Mouse (Mus musculus): ENCODE measurements around the gene Tsc22d3. TPM values are rescaled to one million over a fixed set of nuclear protein-coding genes. Genes with fewer than 3 reads are reported as not detected.
A peak's percentile ranks its signal among the peaks of the same experiment; 100 is the strongest.

Gene Tsc22d3
- polyA plus RNA-seq, 3 experiments from 2014 or later, result 154 to 316 (median 209) TPM

DNA sequence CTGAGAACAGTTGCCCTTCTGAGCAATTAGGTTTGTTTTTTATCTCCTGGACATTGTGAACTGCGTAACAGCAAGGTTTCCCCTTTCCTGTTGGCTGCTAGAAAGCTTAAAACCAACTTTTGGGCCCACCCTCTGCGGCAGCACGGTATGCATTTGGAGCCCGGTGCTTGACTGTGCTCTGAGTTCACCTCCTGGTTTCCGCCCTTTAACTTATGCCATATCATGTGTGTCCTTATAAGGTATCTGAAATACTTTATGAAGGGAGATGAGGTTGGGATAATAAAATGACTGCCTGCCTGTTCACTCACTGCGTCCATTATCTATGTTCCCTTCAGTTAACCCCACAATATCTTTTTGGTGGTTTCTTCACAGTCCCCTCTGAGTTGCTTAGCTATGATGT, 106.3 kb downstream of the Tsc22d3 start:
- no peak for ATAC-seq

DNA sequence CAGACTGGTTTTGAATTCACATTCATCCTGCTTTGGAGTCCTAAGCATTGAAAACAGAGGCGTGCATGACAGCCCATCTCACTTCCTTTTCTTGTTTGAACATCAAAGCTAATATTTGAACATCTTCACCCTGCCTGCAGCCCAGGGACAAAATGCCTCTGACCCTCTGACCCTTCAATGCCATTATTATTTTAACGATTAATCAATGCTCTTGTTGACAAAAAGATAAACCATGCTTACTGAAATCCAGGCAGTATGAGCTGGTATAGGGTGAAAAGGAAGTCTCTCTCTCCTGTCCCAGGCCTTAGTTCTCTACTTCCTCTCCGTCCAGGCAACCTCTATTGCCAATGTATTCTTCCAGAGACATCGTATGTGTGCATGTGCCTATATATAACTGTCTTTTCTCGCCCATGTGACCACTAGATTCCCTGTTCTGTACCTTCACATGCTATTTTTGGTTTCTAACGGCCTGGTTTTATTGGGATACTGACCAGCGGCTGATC, 106.9 kb downstream of the Tsc22d3 start:
- ATAC-seq, result no peak

DNA sequence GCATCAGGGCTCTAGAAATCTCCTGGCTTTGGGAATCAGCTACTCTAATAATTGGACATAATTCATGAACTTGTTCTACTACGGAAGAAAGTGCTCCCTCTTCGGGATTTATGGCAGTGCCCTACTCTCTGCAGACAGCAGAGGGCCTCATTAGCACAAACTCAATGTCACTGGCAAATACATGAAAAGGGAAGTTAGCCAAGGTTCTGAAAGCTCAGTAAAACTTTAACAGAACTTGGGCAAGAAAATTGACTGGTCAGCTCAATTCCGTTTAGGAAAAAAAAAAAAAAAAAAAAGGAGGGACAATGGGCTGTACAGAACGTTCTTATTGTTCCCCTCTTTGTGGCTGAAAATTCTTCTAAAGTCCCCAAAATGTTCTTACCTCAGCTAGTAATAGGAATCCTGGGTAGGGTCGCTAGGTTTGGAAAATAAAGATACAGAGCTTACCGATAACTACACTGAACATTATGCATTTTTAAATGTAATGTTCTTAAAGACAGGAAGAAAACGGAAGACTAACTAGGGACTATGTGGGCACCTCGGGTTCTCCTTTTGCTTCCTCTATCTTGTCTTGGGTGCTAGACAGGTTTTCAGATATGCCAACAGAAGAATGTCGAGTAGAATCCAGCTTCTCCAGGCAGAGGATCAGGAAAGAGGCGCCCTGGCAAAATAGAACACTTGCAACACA, 108.4 kb downstream of the Tsc22d3 start:
- ATAC-seq, result peak; percentile 82

DNA sequence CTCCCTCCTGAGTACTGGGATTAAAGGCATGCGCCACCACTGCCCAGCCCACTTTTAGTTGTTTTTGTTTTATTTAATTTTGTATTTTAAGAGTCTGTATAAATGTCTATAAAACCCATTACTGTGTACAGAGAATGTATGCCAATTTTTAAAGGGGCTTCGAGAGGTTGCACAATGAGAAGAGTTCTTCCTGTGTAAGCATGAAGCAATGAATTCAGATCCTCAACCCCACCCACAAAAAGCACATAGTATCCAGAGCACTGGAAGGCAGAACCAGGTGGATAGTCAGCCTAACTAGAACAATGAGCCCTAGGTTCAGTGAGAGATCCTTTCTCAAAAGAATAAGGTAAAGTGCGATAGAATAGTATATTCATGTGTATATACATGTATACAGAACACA, 110.3 kb downstream of the Tsc22d3 start:
- no peak for ATAC-seq

Other genes starting within 250 kb of the Tsc22d3 start
- 10 to 100 TPM; 41.7 to 51.8 (median 41.8) TPM for gene Prps1, start 144.0 kb downstream of the Tsc22d3 start, polyA plus RNA-seq (2017; shearing (Covaris generic))
- 1 to 10 TPM in 2 of 3 experiments, under 1 TPM in 1; 0.62 to 3.0 (median 1.4) TPM for gene Mid2, start 63.9 kb upstream of the Tsc22d3 start, polyA plus RNA-seq (2017; shearing (Covaris generic))
- under 1 TPM in 1 of 3 experiments, not detected in 2; 0.21 TPM for gene Tex13b, start 212.8 kb upstream of the Tsc22d3 start, polyA plus RNA-seq (2017; shearing (Covaris generic))

Measured in inflammation-experienced regulatory T-cells, adult 6 months (primary cell).